Mouse (Mus musculus) heart, embryonic 15.5 days (tissue): ENCODE measurements at regions not wholly inside any gene's neighbourhood (a gene's known extent, or its start where the extent isn't known, plus 50 kb on each side); places are given as distances from the start of the nearest gene placed in this dataset.

Source experiments
- ATAC-seq: fragments of 200-750 bp; cut with Nextera tagmentation; replicated peaks from 2 replicates; pipeline ENCODE4 v1.8.0; 2017; ENCODE audit warnings: low read depth, moderate TSS enrichment; ENCODE audit not compliant: insufficient number of reproducible peaks, insufficient read depth, low FRiP score
- H3K27ac ChIP-seq: fragments of 300-500 bp; sonication (generic); 2 replicates; pipeline ENCODE4 v1.5.1; 2015; ENCODE audit warnings: mild to moderate bottlenecking, inconsistent platforms
- H3K27me3 ChIP-seq: fragments of 300-500 bp; sonication (generic); 2 replicates; pipeline ENCODE4 v1.6.1; 2015; ENCODE audit warnings: inconsistent platforms
- H3K36me3 ChIP-seq: fragments of 300-500 bp; sonication (generic); 2 replicates; pipeline ENCODE4 v1.6.1; 2015; ENCODE audit warnings: mild to moderate bottlenecking, inconsistent platforms
- H3K4me1 ChIP-seq: fragments of 300-500 bp; sonication (generic); replicated peaks from 2 replicates; pipeline ENCODE4 v1.6.1; 2015; ENCODE audit warnings: inconsistent platforms
- H3K4me2 ChIP-seq: fragments of 300-500 bp; sonication (generic); 2 replicates; pipeline ENCODE4 v1.6.1; 2015; ENCODE audit warnings: inconsistent platforms, mild to moderate bottlenecking, moderate library complexity
- H3K4me3 ChIP-seq: fragments of 300-500 bp; sonication (generic); 2 replicates; pipeline ENCODE4 v1.5.1; 2015; ENCODE audit warnings: mild to moderate bottlenecking, inconsistent platforms
- H3K9ac ChIP-seq: fragments of 300-500 bp; sonication (generic); 2 replicates; pipeline ENCODE4 v1.6.1; 2015; ENCODE audit warnings: mild to moderate bottlenecking, inconsistent platforms
- H3K9me3 ChIP-seq: fragments of 300-500 bp; sonication (generic); replicated peaks from 2 replicates; pipeline ENCODE4 v1.6.1; 2016; ENCODE audit warnings: inconsistent platforms
- WGBS: fragments of 180-500 bp; shearing (Covaris S2); methylation state at CpG from one replicate; pipeline ENCODE4 v1.1.7; 2015; ENCODE audit warnings: mixed read lengths; 5-methylcytosine and 5-hydroxymethylcytosine counted together

- H3K27me3 ChIP-seq, result no peaks in the 10 kb centered on the region
- no peaks in the 10 kb centered on the region for H3K36me3 ChIP-seq
- H3K9ac ChIP-seq, result no peak overlapping the region
- H3K4me1 ChIP-seq, result no peaks in the 10 kb centered on the region
- ATAC-seq, result no peak
- no peak overlapping the region for H3K4me2 ChIP-seq
- 74% methylated on average over 2 of the region's 2 CpGs for WGBS
- H3K9me3 ChIP-seq, result no peaks in the 10 kb centered on the region
- no peak overlapping the region for H3K4me3 ChIP-seq
- H3K27ac ChIP-seq, result no peak overlapping the region
Measured at GRCm38 (mm10) chr3:51033292-51033691, 191.0 kb upstream of the Noct start.

- WGBS, result 44% methylated on average over 17 of the region's 17 CpGs
- Histone ChIP-seq H3K27me3 (no peaks in the 10 kb centered on the region), H3K4me2 (no peak overlapping the region), H3K4me3 (no peak overlapping the region), H3K9me3 (no peaks in the 10 kb centered on the region), H3K4me1 (no peaks in the 10 kb centered on the region), H3K36me3 (no peaks in the 10 kb centered on the region), H3K9ac (no peak overlapping the region), H3K27ac (no peak overlapping the region)
- no peak for ATAC-seq
Measured at GRCm38 (mm10) chr3:51036700-51037306, 187.4 kb upstream of the Noct start.

GRCm38 (mm10) chr3:51042223-51042846, 181.9 kb upstream of the Noct start:
- Histone ChIP-seq H3K4me3 (peak overlapping the region; percentile 16; the same call in 1 of the 2 replicates), H3K9me3 (no peaks in the 10 kb centered on the region), H3K4me1 (no peaks in the 10 kb centered on the region), H3K36me3 (no peaks in the 10 kb centered on the region), H3K9ac (no peak overlapping the region), H3K27ac (peak overlapping the region; percentile 14; the same call in 1 of the 2 replicates), H3K4me2 (peak overlapping the region; percentile 28), H3K27me3 (no peaks in the 10 kb centered on the region)
- no peak; the same call in 1 of the 2 replicates for ATAC-seq
- 33% methylated on average over 17 of the region's 17 CpGs for WGBS

GRCm38 (mm10) chr3:51048739-51049138, 175.5 kb upstream of the Noct start:
- no peaks in the 10 kb centered on the region for H3K36me3 ChIP-seq
- H3K4me3 ChIP-seq, result no peak overlapping the region
- no peaks in the 10 kb centered on the region for H3K4me1 ChIP-seq
- ATAC-seq, result no peak
- H3K4me2 ChIP-seq, result no peak overlapping the region
- no peaks in the 10 kb centered on the region for H3K27me3 ChIP-seq
- no peak overlapping the region for H3K9ac ChIP-seq
- no peak overlapping the region for H3K27ac ChIP-seq
- H3K9me3 ChIP-seq, result no peaks in the 10 kb centered on the region
- WGBS, result 93% methylated on average over 3 of the region's 3 CpGs

GRCm38 (mm10) chr3:51050156-51050555, 174.1 kb upstream of the Noct start:
- Histone ChIP-seq H3K27me3 (no peaks in the 10 kb centered on the region), H3K9ac (no peak overlapping the region), H3K4me2 (no peak overlapping the region), H3K36me3 (no peaks in the 10 kb centered on the region), H3K9me3 (no peaks in the 10 kb centered on the region), H3K4me1 (no peaks in the 10 kb centered on the region), H3K4me3 (no peak overlapping the region), H3K27ac (no peak overlapping the region)
- 86% methylated on average over 1 of the region's 1 CpGs for WGBS
- no peak for ATAC-seq

- Histone ChIP-seq H3K27me3 (no peaks in the 10 kb centered on the region), H3K36me3 (no peaks in the 10 kb centered on the region), H3K27ac (no peak overlapping the region), H3K4me3 (no peak overlapping the region), H3K4me1 (no peaks in the 10 kb centered on the region), H3K9me3 (no peaks in the 10 kb centered on the region), H3K9ac (no peak overlapping the region), H3K4me2 (no peak overlapping the region)
- 81% methylated on average over 8 of the region's 8 CpGs for whole genome bisulfite sequencing
- ATAC-seq, result no peak
Measured at GRCm38 (mm10) chr3:51055004-51055403, 169.2 kb upstream of the Noct start.

GRCm38 (mm10) chr3:51064201-51064600, 160.0 kb upstream of the Noct start:
- Histone ChIP-seq H3K27ac (no peak overlapping the region), H3K36me3 (no peaks in the 10 kb centered on the region), H3K27me3 (no peaks in the 10 kb centered on the region), H3K9ac (no peak overlapping the region), H3K9me3 (no peaks in the 10 kb centered on the region), H3K4me3 (no peak overlapping the region), H3K4me2 (no peak overlapping the region), H3K4me1 (peaks cover 10% of the 10 kb centered on the region)
- no peak for ATAC-seq
- WGBS, result 48% methylated on average over 4 of the region's 4 CpGs

- no peak overlapping the region for H3K9ac ChIP-seq
- H3K9me3 ChIP-seq, result no peaks in the 10 kb centered on the region
- no peak for ATAC-seq
- WGBS, result 34% methylated on average over 5 of the region's 5 CpGs
- H3K4me3 ChIP-seq, result no peak overlapping the region
- H3K36me3 ChIP-seq, result no peaks in the 10 kb centered on the region
- no peak overlapping the region for H3K27ac ChIP-seq
- H3K27me3 ChIP-seq, result no peaks in the 10 kb centered on the region
- peaks cover 10% of the 10 kb centered on the region for H3K4me1 ChIP-seq
- H3K4me2 ChIP-seq, result no peak overlapping the region
Measured at GRCm38 (mm10) chr3:51066373-51066772, 157.9 kb upstream of the Noct start.

GRCm38 (mm10) chr3:51072417-51072816, 151.8 kb upstream of the Noct start:
- Histone ChIP-seq H3K4me2 (no peak overlapping the region), H3K27ac (no peak overlapping the region), H3K4me1 (peaks cover 6% of the 10 kb centered on the region; the same call in 1 of the 2 replicates), H3K36me3 (no peaks in the 10 kb centered on the region), H3K27me3 (no peaks in the 10 kb centered on the region), H3K9me3 (no peaks in the 10 kb centered on the region), H3K9ac (no peak overlapping the region), H3K4me3 (no peak overlapping the region)
- no peak for ATAC-seq
- 71% methylated on average over 9 of the region's 10 CpGs for WGBS

GRCm38 (mm10) chr3:51073003-51073679, 151.1 kb upstream of the Noct start:
- WGBS, result 79% methylated on average over 15 of the region's 15 CpGs
- ATAC-seq, result no peak
- no peak overlapping the region for H3K4me2 ChIP-seq
- no peak overlapping the region for H3K4me3 ChIP-seq
- H3K36me3 ChIP-seq, result no peaks in the 10 kb centered on the region
- no peak overlapping the region for H3K27ac ChIP-seq
- no peaks in the 10 kb centered on the region for H3K9me3 ChIP-seq
- peaks cover 6% of the 10 kb centered on the region; the same call in 1 of the 2 replicates for H3K4me1 ChIP-seq
- H3K9ac ChIP-seq, result no peak overlapping the region
- H3K27me3 ChIP-seq, result no peaks in the 10 kb centered on the region

- WGBS, result 66% methylated on average over 7 of the region's 7 CpGs
- Histone ChIP-seq H3K27me3 (no peaks in the 10 kb centered on the region), H3K4me3 (no peak overlapping the region), H3K4me1 (peaks cover 6% of the 10 kb centered on the region; the same call in 1 of the 2 replicates), H3K9me3 (no peaks in the 10 kb centered on the region), H3K36me3 (no peaks in the 10 kb centered on the region), H3K4me2 (no peak overlapping the region), H3K27ac (no peak overlapping the region), H3K9ac (no peak overlapping the region)
- ATAC-seq, result no peak
Measured at GRCm38 (mm10) chr3:51073743-51074319, 150.4 kb upstream of the Noct start.
